Mouse (Mus musculus): ENCODE data around the gene Tmem251.
A peak's percentile ranks its signal among the peaks of the same experiment; 100 is the strongest.

Gene Tmem251

GRCm38 (mm10) chr12:102709896-102710295, 33.7 kb upstream of the Tmem251 start:
- peak; percentile 79 for DNase-seq (ENCODE audit: low read depth, low spot score)

GRCm38 (mm10) chr12:102710851-102711375, 32.6 kb upstream of the Tmem251 start:
- DNase-seq (ENCODE audit: low read depth, low spot score): peak; percentile 70

- DNase-seq (ENCODE audit: low read depth, low spot score): peak; percentile 31
Observed at GRCm38 (mm10) chr12:102713153-102713865, 30.3 kb upstream of the Tmem251 start.

- peak; percentile 96 for DNase-seq (ENCODE audit: low read depth, low spot score)
Observed at GRCm38 (mm10) chr12:102714116-102714515, 29.4 kb upstream of the Tmem251 start.

GRCm38 (mm10) chr12:102714654-102715395, 28.7 kb upstream of the Tmem251 start:
- peak; percentile 52 for DNase-seq (ENCODE audit: low read depth, low spot score)

DNA sequence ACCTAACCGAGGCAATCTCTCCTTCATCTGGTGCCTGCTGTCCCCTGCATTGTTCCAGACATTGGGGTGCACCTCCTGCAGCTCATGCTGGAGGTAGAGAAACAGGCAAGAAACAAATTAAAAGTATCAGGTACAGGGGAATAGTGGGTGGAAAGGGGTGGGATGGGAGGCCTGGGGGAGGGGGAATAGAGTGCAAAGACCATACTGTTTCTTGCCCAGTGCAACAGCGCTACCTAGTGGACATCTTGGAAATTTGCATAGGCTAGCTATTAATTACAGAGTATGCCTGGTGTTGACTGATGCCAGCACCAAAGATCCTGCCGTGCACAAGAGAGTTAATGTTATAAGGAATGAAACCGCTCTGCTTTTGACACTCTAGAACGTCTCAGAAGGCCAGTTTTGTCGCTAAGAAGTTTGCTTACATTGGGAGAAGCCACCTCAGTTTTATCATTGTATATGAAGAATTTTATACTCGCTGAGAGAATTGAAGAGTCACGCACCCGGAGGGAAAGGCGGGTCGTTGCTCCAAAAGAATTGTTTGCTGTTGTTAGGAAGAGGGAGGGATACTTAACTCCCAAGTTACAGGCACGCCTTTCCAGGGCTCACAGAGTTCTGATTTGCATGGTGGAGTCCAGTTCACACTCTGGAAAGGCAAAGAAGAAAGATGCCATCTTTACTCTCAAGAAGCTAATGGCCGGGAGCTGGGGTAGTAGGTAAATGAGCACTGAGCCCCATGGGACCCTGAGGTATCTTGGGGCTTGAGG, 23.8 kb upstream of the Tmem251 start:
- peak; percentile 90 for DNase-seq (ENCODE audit: low read depth, low spot score)

GRCm38 (mm10) chr12:102722451-102722850, 21.1 kb upstream of the Tmem251 start:
- no peak for DNase-seq (ENCODE audit: low read depth, low spot score)

DNA sequence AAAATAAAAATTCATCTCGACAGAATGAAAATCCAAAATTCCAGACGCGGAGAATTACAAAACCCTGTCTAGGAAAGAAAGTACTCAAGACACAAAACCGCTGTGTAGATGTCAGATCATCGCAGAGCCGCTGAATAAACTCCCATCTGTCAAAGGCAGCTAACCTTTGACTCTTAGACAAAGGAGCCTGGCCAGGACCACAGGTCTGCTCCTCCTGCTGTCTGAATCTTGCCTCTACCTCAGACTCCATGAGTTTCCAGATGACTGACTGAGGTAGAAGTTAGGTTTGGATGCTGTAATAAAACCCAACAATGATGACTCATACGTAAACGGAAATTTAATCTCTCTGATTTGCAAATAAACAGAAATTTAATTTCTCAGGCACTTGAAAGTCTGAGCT, 20.6 kb upstream of the Tmem251 start:
- peak; percentile 59 for DNase-seq (ENCODE audit: low read depth, low spot score)

DNA sequence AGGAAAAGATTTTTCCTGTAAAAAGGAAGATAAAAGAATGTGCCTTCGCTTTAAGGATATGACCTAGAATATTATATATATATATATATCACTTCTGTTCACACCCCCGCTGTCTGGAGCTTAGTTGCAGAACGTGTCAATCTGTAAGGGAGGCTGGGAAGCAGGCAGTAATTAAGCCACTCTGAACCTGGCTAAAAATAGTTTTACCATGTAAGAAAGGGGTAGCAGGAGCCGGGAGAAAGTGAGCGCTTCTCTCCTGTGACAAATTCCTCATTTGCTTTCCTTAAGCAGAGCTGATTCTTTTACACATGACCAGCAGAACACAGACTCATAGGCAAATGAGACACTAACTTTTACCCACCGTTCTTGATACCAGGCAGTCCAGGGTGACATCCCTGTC, 19.7 kb upstream of the Tmem251 start:
- DNase-seq (ENCODE audit: low read depth, low spot score): no peak

- DNase-seq (ENCODE audit: low read depth, low spot score): no peak
Observed at GRCm38 (mm10) chr12:102725146-102725545, 18.4 kb upstream of the Tmem251 start.

DNA sequence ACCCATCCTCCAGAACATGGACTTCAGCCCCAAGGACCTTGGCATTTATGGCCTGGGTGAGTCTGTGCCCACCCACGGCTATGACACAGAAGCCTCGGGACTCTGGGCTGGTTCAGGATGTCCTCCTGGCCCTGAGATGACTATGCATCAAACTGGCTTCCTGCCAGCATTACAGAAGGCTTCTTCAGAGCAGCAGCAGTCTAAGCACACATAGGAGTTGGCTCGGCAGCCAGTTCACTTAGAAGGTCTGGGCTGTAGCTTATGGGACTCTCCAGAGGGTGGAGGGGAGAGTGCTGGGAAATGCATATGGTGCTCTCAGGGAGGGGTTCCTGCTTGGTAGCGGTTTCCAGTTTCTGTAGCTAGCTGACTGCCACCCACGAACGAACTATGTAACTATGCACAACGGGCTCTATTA, 17.8 kb upstream of the Tmem251 start:
- no peak for DNase-seq (ENCODE audit: low read depth, low spot score)

- peak; percentile 100 for DNase-seq (ENCODE audit: low read depth, low spot score)
Observed at GRCm38 (mm10) chr12:102729855-102730797, 13.4 kb upstream of the Tmem251 start.

DNA sequence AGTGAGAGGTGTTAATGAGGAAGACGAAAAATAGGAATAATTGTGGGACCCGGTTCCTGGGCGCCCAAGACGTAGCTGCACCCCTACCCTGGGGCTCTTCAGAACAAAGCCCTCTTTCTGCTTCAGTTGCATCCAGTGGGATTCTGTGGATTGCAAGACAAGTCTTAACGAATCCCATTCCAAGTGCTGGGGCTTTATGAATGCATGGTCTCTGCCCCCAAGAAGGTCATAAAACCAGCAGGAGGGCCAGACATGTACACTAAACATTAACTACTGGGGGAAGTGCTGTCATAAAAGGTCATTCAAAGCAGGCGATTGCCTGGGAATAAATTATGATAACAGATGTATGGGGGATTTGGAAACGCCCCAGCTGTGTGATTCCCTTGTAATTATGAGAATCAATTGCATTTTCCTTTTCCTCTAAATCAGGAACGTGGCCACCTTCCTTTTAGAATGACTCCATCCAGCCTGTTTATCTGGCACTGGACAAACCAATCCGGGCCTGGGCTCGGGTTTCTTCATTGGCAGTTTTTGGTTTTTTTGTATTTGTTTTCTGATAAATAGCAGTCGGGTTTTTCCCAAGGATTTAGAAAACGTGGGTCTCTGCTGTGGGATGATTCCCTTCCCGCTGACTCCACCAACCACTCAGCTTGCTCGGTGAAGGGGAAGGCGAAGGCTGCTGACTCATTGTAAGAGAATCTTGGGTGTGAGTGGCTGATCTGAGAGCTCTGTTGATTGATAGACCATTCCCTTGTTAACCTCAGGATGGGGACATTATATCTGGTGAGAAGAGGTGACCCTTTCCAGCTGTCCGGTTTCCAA, 12.6 kb upstream of the Tmem251 start:
- DNase-seq (ENCODE audit: low read depth, low spot score): peak; percentile 81

DNA sequence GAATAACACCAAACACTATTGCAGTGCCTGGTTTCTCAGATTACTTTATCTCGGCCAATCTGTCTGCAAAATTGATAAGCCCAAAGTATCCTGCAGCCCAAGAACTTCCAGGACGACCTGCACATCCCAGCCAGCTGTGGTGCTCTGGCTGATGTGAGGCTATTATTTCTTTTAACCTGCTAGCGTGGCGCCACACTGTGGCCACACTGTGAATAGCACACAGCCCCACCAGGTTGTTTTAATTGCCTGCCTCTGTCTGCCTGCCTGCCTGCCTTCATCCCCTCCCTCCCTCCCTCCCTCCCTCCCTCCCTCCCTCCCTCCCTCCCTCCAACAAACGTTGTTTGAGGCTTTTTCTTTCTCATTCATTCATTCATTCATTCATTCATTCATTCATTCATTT, 10.2 kb upstream of the Tmem251 start:
- peak; percentile 87 for DNase-seq (ENCODE audit: low read depth, low spot score)

DNA sequence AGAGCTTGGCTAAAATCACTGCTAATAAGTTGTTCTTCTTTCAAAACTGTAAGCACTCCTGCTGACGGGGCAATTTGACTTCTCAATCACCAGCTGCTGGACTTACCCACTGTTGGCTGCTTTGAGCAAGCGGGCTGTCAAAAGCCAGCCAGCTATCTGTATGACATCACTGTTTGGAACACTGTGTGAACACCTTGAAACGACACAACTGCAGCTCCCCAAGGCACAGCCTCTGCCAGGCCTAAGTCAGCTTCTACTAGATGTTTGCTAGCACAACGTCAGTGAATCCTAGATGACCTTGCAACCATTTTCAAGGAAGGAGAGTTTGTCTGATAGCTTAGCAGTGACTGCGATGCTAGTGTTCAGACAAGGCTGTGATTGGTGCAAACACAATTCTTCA, 4.5 kb upstream of the Tmem251 start:
- DNase-seq (ENCODE audit: low read depth, low spot score): no peak

DNA sequence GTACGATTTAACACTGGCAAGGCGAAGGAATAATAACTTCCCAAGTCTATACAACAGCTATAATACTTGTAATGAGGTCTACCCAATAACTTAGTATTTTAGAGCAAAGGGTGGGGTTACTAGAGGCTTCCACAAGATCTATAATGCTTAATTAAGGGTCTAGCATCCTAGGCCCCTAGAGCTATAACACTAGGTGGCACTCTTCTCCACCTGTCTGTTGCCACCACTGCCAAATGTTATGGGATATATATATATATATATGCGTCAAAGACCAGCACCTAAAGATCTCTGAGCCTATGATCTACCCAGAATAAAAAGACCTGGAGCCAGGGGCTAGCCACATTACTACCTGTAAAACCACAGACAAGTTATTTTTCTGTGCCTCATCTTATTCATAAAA, 3.3 kb upstream of the Tmem251 start:
- no peak for DNase-seq (ENCODE audit: low read depth, low spot score)

DNA sequence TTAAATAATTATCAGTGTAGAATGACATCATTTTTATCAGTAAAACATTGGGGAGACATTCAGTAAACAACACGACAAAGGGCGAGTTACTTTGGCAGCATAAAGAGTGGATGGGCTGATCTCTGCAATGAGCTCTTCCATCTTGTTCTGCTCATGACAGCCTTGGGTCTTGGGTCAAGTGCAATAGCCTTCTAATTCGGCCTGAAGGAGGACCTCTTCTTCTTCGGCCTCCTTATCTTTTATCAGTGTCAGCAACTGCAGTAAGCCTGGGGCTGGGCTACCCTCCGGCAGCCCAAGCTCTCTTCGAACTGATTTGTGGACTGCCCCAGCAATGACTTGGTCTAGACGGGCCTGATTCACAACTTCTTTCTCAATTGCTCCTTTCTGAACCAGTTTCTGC, 1.5 kb upstream of the Tmem251 start:
- DNase-seq (ENCODE audit: low read depth, low spot score): no peak

DNA sequence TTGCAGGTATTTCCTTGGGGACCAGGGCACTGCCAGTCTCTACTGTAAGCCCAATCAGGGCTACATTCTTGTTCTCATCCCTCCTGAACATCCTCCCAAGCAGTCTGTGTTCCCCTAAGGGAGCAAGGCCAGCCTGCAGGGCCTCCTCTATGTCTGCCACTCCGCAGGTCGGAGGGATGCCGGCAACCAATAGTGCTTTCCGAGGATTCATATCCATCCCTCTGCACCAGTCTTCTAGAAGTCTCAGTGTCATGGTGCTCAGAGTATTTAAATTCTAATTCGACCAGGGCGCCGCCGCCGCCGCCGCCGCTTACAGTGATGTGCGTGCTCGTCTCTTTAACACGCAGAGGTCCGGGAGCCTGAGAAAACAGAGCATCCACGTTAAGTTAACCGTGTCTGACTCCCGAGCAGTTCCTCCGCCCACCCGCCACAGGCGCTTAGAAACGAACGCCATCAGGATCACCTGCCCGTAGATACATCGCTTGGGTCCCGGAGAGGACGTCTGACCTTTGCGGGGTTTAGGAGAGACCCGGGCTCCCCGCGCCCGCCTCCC, 450 bp upstream of the Tmem251 start:
- DNase-seq (ENCODE audit: low read depth, low spot score): no peak

- peak; percentile 57 for DNase-seq (ENCODE audit: low read depth, low spot score)
Observed at GRCm38 (mm10) chr12:102744839-102745238, 1.3 kb downstream of the Tmem251 start.

- DNase-seq (ENCODE audit: low read depth, low spot score): no peak
Observed at GRCm38 (mm10) chr12:102748256-102748655, 4.7 kb downstream of the Tmem251 start.

Measured in R1 (cell line).